Mouse (Mus musculus): ENCODE measurements around the gene Ptov1.

GRCm38 (mm10) chr7:44892276-44892921 lies 22.8 kb upstream of the Ptov1 start, which contains the start of gene Med25:
- TF ChIP-seq CTCF (IDR thresholded peaks at IDR 0.05) (no peak), EP300 (IDR thresholded peaks at IDR 0.05) (peak; percentile 63; the same call in 1 of the 2 replicates)
